Mouse (Mus musculus) kidney, adult 11 months (tissue): ENCODE data around the gene Hoxd12.

Experiments used
- DNase-seq: peaks from one replicate; pipeline ENCODE4 v3.0.0; 2022

Hoxd12 gene

DNA sequence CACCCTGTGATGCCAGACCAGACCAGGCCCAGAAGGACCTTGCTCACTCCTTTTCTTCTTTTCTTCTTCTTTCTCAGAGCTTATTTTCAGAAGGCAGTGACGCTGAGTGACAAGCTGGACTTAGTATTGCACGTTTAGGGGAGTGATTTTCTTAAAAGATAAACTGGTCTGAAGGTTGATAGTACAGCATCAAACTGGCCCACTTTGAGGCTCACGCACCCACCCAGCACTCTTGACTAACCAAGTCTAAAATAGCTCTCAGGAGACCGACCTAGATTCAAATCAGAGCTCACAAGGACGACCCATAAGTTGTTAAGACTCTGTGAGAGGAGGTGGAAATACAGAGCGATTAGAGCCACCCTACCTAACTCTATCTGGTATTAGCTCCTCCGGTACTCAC lies 8.4 kb upstream of the Hoxd12 start:
- no peak for DNase-seq

DNA sequence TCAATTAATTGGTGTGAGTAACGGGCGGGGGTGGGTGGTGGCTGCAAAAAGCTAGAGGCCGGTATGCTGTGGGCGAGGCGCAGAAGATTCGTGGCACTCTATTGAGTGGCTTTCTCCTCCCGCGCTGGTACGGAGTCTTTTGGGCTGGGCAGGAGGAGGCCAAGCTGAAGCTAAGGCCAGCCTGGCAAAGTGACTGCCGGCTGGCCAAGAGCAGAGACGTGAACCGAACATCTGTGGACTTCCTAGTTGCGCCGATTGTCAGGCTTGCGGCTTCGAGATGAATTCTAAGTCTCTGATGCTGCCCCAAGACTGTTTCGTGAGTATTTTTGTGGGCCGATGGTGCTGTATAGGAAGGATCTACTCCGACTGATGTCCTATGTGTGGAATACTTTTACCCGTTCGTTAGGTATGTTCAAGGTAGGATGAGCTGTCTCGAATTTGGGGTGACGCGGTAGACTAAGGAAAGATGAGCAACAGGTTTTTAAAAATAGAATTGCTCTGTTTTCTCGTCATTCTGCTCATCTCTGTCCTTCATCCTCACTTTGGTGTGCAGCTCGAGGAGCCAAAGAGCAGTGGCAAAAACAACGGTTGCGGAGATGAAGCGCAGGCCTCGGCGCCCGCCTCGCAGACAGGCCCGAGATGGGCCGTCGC lies 7.5 kb upstream of the Hoxd12 start:
- DNase-seq = no peak

DNA sequence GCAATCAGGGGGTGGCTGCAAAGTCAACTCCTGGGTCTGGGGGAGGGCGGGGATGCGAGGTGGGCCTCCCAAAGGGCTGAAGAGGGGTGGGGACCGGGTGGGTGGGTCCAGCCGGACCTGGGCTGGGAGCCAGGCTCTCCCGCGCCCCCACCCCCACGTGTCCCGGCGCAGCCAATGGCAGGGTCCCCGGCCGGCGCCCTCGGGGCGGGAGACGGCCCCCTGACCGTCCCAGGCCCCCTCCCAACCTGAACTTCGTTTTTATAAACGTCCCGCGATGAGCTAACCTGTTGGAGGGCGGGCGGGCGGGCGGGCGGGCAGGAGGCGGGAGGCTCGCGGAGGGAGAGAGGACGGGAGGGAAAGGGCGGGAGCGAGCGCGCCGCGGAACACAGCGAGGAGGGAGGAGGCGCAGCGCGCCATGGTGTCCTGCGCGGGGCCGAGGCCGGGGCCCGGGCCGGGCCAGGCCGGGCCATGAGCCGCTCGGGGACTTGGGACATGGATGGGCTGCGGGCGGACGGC lies 6.9 kb upstream of the Hoxd12 start, which contains the start of gene Hoxd13:
Hoxd13 (plus strand) TSS at position 469 of the 516 bp plus-strand sequence.
- no peak for DNase-seq

DNA sequence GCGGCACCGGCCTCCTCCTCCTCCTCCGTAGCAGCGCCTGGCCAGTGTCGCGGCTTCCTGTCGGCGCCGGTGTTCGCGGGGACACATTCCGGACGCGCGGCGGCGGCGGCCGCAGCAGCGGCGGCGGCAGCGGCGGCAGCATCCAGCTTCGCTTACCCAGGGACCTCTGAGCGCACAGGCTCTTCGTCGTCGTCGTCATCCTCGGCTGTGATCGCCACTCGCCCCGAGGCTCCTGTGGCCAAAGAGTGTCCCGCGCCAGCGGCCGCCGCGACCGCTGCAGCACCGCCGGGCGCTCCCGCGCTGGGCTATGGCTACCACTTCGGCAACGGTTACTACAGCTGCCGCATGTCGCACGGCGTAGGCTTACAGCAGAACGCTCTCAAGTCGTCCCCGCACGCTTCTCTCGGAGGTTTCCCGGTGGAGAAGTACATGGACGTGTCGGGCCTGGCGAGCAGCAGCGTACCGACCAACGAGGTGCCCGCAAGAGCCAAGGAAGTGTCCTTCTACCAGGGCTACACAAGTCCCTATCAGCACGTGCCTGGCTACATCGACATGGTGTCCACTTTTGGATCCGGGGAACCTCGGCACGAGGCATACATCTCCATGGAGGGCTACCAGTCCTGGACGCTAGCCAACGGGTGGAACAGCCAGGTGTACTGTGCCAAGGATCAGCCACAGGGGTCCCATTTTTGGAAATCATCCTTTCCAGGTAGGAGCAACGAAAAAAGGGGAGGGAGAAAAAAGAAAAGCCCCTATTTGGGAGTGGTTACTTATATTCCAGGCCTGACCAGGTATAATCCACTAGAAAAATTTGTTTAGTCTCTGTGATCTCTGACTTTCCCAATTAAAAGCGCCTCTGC lies 6.2 kb upstream of the Hoxd12 start:
- DNase-seq = no peak

DNA sequence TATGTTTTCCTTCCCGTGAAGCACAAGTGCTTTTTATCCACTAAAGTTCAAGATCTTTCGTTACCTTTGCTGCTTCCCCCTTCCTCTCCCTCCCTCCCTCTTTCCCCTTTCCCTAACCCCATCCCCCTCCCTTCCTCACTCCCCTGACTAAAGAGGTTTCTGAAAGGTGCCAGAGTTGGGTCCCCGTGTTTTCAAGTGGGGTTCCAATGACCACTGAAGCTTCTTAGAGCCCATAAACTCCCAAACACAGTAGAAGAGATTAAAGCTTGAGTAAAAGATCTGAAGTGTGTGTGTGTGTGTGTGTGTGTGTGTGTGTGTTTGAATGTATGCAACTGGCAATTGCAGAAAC lies 5.6 kb upstream of the Hoxd12 start:
- no peak for DNase-seq

DNA sequence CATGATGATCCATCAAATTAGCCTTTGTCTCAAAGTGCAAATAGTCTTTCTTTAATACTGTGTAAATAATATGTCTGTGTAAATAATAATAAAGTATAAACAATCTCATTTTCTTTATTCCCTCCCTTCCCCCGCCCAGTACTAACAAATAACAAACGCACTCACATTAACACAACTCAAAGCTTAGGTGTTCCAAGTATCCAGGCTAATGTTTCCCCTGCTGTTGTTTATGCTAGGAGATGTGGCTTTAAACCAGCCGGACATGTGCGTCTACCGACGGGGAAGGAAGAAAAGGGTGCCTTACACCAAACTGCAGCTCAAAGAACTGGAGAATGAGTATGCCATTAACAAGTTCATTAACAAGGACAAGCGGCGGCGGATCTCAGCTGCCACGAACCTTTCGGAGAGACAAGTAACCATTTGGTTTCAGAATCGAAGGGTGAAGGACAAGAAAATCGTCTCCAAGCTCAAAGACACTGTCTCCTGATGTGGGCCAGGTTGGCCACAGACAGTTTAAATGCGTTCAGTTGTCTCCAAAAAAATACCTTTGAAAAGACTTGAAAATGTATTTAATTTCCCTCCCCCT lies 5.1 kb upstream of the Hoxd12 start:
- DNase-seq = no peak

DNA sequence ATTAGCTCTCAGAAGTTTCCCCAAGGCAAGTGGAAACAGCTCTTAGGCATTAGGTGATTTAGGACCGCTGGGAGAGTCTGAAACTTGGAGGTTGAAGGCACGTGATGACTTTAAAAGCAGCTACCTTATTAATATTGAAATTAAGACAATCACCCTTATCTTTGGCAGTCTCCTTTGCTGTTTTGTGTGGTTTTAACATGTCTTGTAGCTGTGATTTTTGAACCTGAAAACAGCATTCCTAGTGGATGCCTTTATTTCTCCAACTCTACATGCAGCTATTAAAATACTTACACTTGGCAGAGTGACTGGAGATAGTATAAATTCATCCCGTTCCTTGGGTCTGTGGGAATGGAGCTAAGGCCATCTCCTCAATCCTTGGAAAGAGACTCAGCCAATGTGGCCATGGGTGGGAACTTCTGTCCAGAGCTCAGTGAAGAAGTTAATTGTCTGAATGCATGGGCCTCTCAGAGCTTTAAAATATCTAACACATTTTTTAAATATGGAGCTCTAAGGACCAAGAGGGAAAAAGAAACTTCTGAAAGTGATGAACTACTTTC lies 4.1 kb upstream of the Hoxd12 start:
- DNase-seq = no peak

DNA sequence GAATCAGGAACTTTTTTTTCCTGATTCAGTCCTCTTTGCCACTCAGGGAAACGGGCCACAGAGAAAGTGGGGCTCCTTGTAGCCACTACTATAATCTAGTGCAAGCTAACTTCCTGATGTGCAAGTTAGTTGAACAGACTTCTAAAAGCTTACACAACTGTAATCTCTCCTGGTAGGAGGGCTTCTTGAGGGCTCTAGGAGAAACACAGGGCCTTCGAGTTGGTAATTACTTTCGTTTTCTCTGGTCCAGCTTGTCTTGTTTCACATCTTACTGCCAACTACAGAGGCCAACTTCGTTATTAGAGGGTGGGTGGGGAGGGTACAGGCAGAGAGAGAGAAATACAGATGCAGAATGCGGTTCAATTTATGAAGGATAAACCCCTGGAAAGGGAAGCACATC lies 3.0 kb upstream of the Hoxd12 start:
- DNase-seq = no peak

DNA sequence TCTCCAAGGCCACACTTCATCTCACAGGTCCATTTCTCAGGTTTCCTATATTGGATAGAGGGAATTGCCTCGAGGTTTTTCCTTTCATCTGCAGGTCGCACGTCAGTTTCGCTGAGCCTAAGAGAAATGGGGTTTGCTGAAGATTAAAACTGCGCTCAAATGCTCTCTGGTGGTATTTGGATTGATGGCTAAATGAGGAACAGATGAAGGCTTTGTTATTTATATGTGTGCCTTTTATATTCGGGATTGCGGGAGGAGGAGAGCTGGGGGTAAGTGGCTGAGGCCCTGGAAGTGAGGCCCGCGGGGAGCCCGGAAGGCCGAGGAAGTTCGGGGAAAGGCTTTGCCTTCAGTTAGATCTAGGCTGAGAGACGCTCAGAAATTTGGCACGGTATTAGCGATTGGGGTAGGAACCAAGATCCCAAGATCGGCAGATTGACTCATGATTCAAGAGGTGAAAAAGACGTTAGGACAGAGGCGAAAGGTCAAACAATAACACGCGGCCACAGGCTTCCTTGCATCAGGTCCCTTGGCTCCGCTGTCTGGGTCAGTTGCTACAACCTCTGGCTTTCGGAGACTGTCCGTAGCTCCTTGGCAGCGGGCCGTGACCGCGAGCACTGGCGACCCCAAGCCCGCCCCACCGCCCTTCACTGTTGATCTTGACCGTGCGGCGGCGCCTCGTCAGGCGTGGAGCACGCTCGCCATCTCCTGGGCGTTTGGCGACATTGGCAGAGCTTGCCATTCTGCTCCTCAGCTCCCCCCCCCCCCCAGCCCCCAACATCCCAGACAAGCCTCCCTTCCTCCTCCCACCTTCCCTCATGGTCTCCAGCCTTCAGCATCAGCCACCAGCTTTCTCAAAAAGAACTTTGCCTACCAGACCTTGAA lies 2.1 kb upstream of the Hoxd12 start:
- DNase-seq = no peak

DNA sequence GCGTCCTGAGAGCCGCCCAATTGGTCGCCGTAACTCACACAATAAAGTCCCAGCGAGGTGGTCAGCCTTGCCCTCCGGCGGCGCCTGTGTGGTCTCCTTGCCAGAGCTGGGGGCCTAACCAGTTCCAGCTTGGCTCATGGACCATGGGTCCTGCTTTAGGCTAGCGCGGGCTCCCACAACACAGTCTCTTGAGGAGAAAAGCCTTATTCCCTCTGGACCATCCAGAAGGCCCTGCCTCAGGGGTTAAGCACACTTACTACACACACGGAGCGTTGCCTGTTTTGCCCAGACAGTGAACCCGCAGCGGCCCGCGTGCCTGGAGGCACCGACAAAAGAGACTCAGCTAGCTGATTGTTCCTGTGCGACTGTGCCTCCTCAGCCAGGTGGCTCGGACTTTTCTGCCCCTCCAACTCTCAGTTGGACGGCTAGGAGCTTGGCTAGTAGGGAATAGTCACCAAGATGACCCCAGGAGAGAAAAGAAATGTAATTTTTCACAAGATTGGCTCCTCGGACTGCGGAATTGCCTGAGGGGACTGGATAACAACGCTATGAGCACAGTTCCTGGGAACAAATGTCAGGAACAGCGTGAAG lies 883 bp upstream of the Hoxd12 start:
- no peak for DNase-seq

DNA sequence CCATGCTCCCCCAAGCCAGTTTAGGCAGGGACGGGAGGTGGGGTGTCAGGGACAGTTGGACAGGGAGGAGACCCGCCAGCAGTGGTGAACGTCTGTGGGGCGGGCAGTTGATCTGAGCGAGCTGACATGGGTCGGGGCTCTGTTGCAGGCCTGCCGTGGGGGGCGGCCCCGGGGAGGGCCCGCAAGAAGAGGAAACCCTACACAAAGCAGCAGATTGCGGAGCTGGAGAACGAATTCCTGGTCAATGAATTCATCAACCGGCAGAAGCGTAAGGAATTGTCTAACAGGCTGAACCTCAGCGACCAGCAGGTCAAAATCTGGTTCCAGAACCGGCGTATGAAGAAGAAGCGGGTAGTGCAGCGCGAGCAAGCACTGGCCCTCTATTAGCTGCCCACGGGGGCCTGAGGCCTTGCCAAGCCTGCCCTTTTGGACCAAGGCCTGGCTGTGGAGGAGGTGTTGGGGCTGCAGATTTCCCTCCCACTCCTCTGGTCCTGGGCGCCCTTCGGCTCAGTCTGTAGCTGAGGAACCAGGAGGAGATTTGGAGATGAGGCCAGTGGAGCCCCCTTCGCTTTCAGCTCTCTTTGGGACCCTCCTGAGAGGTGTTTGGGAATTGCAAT lies 961 bp downstream of the Hoxd12 start:
- DNase-seq = no peak

DNA sequence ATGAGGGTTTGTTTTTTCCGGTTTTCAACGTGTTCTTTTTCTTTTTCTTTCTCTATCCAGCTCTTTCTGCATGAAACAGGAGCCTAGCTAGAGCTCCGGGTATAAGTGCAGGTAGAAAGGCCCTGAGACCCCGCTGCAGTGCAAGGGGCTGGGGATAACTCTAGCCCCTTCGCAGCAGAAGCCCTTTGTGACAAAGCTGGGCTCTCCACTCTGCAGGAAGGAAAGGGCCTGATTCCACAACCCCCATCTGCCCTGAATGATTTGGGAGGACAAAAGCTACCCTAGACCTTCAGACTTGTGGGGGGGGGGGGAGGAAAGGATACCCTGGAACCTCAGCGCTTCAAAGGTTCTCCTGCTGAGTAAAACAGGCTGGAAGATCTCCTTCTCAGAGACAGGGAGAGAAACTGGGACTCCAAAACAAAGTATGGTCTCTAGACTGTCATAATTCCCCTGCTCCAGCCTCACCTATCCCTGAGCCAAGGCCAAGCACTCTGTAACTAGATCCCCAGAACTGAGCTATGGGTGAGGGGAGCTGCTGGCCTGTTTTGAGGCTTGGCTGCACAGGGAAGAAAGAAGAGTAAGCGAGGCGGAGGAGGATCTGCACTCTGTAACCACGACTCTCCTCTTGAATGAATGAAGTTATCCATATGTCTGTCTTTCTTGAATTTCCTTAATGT lies 1.7 kb downstream of the Hoxd12 start:
- no peak for DNase-seq

DNA sequence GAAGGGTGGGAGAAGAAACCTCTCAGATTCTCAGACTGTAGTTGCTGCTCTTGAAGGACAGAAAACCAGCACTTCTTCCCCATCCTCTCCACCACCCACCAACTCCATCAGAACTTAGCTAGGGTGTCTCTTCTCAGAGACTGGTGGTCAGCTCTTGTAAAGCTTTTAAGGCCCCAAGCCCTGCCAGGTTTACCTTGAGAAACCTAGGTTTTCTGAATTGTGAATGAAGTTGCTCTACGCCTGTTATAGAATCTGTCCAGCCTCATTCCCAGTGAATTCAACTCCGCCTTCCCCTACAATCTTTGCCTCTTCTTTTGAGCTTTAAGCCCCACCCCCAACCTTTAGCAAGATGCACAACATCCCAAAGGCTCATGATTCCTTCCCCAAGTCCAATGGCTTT lies 2.3 kb downstream of the Hoxd12 start:
- no peak for DNase-seq

DNA sequence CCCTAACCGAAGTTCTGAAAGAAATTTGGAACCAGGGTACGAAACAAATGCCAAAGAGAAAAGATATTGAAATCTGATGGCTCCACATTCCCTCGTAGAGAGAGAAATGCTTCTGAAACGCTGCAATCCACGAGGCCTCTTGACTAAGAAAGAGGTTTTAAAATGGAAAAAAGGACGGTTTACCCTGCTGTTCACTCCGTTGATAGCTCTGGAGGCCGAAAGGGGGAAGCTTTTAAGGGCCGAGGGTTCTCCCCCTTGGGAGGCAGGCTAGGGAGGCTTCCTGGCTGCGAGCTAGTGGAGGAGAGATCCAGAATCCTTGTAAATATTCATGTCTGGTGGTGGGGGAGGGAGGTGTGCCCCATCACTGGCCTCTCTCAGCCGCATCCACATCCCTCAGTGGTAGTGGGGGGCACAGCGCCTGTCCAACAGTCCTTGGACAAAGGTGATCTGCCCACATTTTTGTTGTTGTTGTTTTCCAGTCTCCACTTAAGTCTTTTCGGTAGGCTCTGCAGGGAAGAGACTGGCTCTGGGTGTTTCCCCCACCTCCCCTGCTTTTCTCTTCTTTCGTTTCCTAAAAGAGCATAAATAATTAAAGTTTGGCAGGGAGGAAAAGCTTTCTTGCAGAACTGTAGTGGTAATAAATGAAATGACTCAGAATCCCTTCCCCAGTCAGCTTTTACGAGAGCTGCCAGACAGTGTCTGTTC lies 4.2 kb downstream of the Hoxd12 start, which contains the start of gene Hoxd11:
Hoxd11 (plus strand) TSS at position 667 of the 705 bp plus-strand sequence.
- no peak for DNase-seq

DNA sequence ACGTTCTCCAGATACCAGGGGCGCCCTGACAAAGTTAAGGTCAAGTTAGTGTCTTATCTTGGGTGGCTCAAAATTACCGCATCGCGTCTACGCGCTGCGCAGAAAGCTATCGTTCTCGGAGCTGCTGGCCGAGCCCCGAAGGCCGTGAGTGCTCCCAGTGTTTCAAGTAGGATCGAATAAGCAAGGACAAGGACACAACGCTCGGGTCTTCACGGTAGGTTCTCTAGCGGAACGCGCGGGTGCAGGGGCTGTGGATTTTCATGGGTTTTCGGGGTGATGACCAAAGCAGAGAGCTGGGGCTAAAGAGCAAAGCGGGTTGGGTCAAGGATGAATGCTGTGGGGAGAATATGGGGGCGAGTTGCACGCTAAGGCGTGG lies 4.8 kb downstream of the Hoxd12 start:
- no peak for DNase-seq

DNA sequence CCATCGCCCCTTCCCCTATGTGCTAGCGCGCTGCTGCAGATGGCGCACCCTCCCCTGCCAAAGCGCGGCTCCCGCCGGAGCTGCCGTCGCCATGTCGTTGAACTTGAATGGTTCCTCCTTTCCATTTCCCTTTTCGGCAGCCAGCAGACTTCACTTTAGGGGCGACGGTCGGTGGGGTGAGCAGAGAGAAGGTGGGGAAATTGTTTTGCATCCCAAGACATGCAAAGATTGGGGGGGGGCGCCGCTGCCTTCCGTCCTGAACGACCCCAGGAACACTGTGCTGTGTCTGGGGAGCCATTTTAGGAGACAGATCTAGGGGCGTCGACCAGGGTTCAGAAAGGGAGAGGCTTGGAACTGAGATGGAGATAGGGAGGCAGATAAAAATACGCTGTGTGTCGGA lies 5.2 kb downstream of the Hoxd12 start:
- DNase-seq = no peak

DNA sequence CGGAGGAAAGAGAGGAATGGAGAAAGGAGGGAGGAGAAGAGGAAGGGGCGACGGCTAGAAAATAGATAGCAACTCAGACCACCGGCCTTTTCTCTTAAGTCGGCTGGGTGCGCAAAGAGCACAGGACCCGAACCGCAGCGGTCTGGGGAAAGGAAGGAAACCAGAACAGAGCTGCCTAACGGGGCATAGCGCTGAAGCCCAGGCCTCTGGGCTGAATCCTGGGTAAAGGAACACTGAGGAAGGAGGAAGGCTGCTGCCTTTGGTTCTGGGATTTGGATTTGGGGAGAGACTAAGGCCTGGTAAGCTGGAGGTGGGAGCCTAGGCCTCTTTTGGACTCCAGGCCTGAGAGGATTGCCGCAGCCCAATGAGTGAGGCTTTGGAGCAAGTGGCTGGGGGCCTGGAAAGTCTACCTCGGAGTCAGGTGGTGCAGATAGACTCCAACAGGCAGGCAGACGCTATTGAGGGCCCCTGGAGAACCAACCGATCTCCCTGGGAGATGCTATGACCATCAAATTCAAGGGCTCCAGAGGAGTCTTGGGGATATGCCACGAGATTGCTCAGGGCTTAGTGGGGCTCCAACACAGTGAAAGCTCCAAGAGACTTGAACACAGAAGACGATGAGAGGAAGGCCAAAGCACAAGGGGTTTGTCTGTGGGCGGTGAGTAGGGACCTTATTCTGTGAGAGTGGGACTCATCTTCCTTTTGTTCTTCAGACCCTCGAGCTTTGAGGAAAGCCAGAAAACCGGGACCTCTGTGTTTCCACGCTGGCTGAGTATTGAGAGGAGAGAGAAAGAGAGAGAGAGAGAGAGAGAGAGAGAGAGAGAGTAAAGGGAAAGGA lies 6.0 kb downstream of the Hoxd12 start:
- no peak for DNase-seq

DNA sequence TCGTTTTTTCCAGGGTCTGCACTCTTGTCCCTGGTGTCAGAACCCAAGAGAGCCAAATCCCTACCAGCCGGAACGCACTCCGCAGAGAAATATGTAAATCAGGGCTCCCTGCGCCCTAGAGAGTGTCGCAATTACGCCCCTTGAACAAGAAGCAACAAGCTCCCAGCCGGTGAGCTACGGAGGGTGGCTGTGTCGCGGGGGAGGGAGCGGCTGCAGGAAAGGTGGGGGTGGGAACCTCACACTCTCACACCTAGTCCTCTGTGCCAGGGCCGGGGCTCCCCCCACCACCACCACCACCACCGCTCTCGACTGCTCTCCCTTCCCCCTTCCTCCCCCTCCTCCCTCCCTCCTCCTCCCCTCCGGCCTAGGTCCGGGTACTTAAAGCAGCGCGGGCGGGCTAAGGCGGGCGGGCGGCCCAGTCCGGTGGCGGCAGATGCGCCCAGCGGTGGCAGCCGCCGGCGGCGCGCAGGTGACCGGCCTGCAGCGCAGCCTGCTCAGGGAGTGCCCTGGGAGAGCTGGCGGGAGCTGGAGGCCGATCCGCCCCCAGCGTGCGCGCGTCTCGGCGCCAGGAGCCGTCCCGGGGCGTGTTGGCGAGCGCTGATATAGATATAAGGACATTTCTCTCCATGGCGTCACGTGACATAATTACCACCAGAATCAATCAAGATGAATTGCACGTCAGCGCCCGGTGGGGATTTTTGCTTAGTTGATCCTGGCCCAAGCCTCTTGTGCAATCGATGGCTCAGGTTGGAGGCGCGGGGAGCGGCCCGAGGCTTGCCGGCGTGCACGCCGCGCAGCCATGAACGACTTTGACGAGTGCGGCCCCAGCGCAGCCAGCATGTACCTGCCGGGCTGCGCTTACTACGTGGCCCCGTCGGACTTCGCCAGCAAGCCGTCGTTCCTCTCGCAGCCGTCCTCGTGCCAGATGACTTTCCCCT lies 7.0 kb downstream of the Hoxd12 start:
- no peak for DNase-seq
